Mouse (Mus musculus): ENCODE measurements around the gene Sipa1l3. TPM values are rescaled to one million over a fixed set of nuclear protein-coding genes. Genes with fewer than 3 reads are reported as not detected.

The Sipa1l3 gene
- polyA plus RNA-seq, 1 experiment from 2014 or later = 9.7 TPM

- H3K27ac ChIP-seq (replicated peaks) = peak overlapping the region; percentile 91
- peak overlapping the region; percentile 45 for H3K4me2 ChIP-seq (replicated peaks; ENCODE audit: low read depth)
- H3K27me3 ChIP-seq (ENCODE audit: control insufficient read depth, insufficient read depth, low read length) = no peaks in the 10 kb centered on the region
- H3K36me3 ChIP-seq (ENCODE audit: control insufficient read depth, insufficient read depth, low read length) = no peaks in the 10 kb centered on the region
- no peaks in the 10 kb centered on the region for H3K9me3 ChIP-seq (ENCODE audit: control insufficient read depth, low read length)
- H3K4me3 ChIP-seq (ENCODE audit: low read depth, low read length) = no peak overlapping the region
- no peaks in the 10 kb centered on the region; the same call in 1 of the 2 replicates for H3K4me1 ChIP-seq (replicated peaks; ENCODE audit: control insufficient read depth, insufficient read depth)
- 26% methylated on average over 18 of the region's 18 CpGs for WGBS
- peak; percentile 88 for DNase-seq (ENCODE audit: low spot score)
- peak overlapping the region; percentile 31; the same call in 1 of the 2 replicates for H3K9ac ChIP-seq (ENCODE audit: low read length)
- ATAC-seq (ENCODE audit: low FRiP score, low TSS enrichment) = peak; percentile 92
- TF ChIP-seq EP300 (optimal IDR thresholded peaks at IDR 0.05) (no peak), CTCF (IDR thresholded peaks at IDR 0.05; ENCODE audit: low read depth) (no peak)
These were observed 12.8 kb downstream of the Sipa1l3 start for GRCm38 (mm10) chr7:29505337-29506318.

DNA sequence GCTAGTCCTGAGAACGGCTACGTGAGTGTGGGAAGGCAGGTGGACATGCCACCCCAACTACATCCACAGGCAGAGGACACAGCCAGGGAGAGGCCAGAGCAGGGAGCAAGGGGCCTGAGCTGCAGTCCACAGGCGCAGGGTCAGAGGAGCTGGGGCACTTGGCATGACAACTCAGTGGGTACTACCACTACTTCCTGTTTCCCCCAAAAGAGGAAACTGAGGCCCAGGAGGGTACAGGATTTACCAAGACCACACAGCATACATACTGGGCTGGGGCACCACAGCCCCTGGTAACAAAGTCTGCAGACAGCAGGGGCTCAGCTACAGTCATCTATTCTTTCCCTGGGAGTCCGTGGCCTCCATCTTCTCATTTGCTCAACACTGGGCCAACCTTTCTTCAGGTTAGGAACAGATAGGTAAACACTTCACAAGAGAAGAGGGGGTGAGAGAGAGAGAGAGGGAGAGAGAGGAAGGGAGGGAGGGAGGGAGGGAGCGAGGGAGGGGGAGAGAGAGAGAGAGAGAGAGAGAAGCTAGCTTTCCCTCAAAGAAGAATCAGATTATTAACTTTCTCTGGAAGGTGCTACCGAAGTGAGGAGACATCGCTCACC, 13.7 kb downstream of the Sipa1l3 start:
- no peaks in the 10 kb centered on the region for H3K27me3 ChIP-seq (ENCODE audit: control insufficient read depth, insufficient read depth, low read length)
- no peaks in the 10 kb centered on the region for H3K9me3 ChIP-seq (ENCODE audit: control insufficient read depth, low read length)
- H3K36me3 ChIP-seq (ENCODE audit: control insufficient read depth, insufficient read depth, low read length) = no peaks in the 10 kb centered on the region
- H3K4me2 ChIP-seq (replicated peaks; ENCODE audit: low read depth) = peak overlapping the region; percentile 45
- no peak for TF ChIP-seq EP300 (optimal IDR thresholded peaks at IDR 0.05)
- TF ChIP-seq CTCF (IDR thresholded peaks at IDR 0.05; ENCODE audit: low read depth) = no peak
- 48% methylated on average over 7 of the region's 7 CpGs for WGBS
- DNase-seq (ENCODE audit: low spot score) (no peak), ATAC-seq (ENCODE audit: low FRiP score, low TSS enrichment) (peak; percentile 21)
- H3K9ac ChIP-seq (ENCODE audit: low read length) = peak overlapping the region; percentile 45
- no peaks in the 10 kb centered on the region; the same call in 1 of the 2 replicates for H3K4me1 ChIP-seq (replicated peaks; ENCODE audit: control insufficient read depth, insufficient read depth)
- no peak overlapping the region for H3K4me3 ChIP-seq (ENCODE audit: low read depth, low read length)
- H3K27ac ChIP-seq (replicated peaks) = peak overlapping the region; percentile 91

- no peaks in the 10 kb centered on the region for H3K27me3 ChIP-seq (ENCODE audit: control insufficient read depth, insufficient read depth, low read length)
- H3K9ac ChIP-seq (ENCODE audit: low read length) = 0 out of 2 replicates have a peak overlapping the region, but pooled peaks have one; percentile 13
- ATAC-seq (ENCODE audit: low FRiP score, low TSS enrichment) (no peak), DNase-seq (ENCODE audit: low spot score) (no peak)
- H3K9me3 ChIP-seq (ENCODE audit: control insufficient read depth, low read length) = no peaks in the 10 kb centered on the region
- TF ChIP-seq CTCF (IDR thresholded peaks at IDR 0.05; ENCODE audit: low read depth) = no peak
- no peak for TF ChIP-seq EP300 (optimal IDR thresholded peaks at IDR 0.05)
- no peaks in the 10 kb centered on the region for H3K36me3 ChIP-seq (ENCODE audit: control insufficient read depth, insufficient read depth, low read length)
- H3K4me2 ChIP-seq (replicated peaks; ENCODE audit: low read depth) = peak overlapping the region; percentile 45
- H3K4me1 ChIP-seq (replicated peaks; ENCODE audit: control insufficient read depth, insufficient read depth) = no peaks in the 10 kb centered on the region; the same call in 1 of the 2 replicates
- WGBS = 58% methylated on average over 6 of the region's 6 CpGs
- H3K27ac ChIP-seq (replicated peaks) = peak overlapping the region; percentile 91
- no peak overlapping the region; the same call in 1 of the 2 replicates for H3K4me3 ChIP-seq (ENCODE audit: low read depth, low read length)
These were observed 14.8 kb downstream of the Sipa1l3 start for GRCm38 (mm10) chr7:29503616-29504015.

DNA sequence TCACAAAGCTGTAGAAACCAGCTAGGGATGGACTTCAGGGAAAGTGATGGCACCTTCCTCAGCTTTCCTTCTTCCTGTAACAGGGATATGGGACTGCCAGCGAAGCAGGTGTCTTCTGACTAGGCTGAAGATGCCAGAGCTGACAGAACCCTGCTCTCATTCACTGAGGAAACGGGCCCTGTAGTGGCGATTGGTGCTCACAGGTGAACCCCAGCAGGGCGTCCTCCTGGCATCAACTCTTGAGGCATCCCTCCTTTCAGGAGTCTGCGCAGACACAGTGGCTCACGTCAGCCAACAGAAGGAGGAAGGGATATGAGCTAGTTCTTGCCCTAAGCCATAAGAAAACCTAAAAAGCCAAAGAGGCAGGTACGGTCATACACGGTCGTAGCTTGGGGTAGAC, 17.2 kb downstream of the Sipa1l3 start:
- Histone ChIP-seq H3K4me3 (ENCODE audit: low read depth, low read length) (no peak overlapping the region), H3K36me3 (ENCODE audit: control insufficient read depth, insufficient read depth, low read length) (no peaks in the 10 kb centered on the region), H3K9me3 (ENCODE audit: control insufficient read depth, low read length) (no peaks in the 10 kb centered on the region), H3K4me2 (replicated peaks; ENCODE audit: low read depth) (no peak overlapping the region), H3K4me1 (replicated peaks; ENCODE audit: control insufficient read depth, insufficient read depth) (peaks cover 4% of the 10 kb centered on the region; the same call in 1 of the 2 replicates), H3K27me3 (ENCODE audit: control insufficient read depth, insufficient read depth, low read length) (no peaks in the 10 kb centered on the region), H3K27ac (replicated peaks) (no peak overlapping the region), H3K9ac (ENCODE audit: low read length) (no peak overlapping the region)
- TF ChIP-seq EP300 (optimal IDR thresholded peaks at IDR 0.05) (no peak), CTCF (IDR thresholded peaks at IDR 0.05; ENCODE audit: low read depth) (no peak)
- DNase-seq (ENCODE audit: low spot score) (no peak), ATAC-seq (ENCODE audit: low FRiP score, low TSS enrichment) (no peak)
- 91% methylated on average over 9 of the region's 9 CpGs for WGBS

- Histone ChIP-seq H3K27me3 (ENCODE audit: control insufficient read depth, insufficient read depth, low read length) (no peaks in the 10 kb centered on the region), H3K4me3 (ENCODE audit: low read depth, low read length) (no peak overlapping the region), H3K9me3 (ENCODE audit: control insufficient read depth, low read length) (no peaks in the 10 kb centered on the region), H3K36me3 (ENCODE audit: control insufficient read depth, insufficient read depth, low read length) (no peaks in the 10 kb centered on the region), H3K9ac (ENCODE audit: low read length) (no peak overlapping the region), H3K4me2 (replicated peaks; ENCODE audit: low read depth) (no peak overlapping the region), H3K4me1 (replicated peaks; ENCODE audit: control insufficient read depth, insufficient read depth) (0 out of 2 replicates have a peak, but pooled peaks cover 4% of the 10 kb centered on the region), H3K27ac (replicated peaks) (no peak overlapping the region)
- no peak for TF ChIP-seq CTCF (IDR thresholded peaks at IDR 0.05; ENCODE audit: low read depth)
- ATAC-seq (ENCODE audit: low FRiP score, low TSS enrichment) = no peak
- WGBS = 80% methylated on average over 6 of the region's 6 CpGs
- DNase-seq (ENCODE audit: low spot score) = no peak
These were observed 19.4 kb downstream of the Sipa1l3 start for GRCm38 (mm10) chr7:29499071-29499470.

Measured in stomach, postnatal 0 days (tissue).